8 mouse cellular contexts compared by ENCODE assay signal in the genomic region with DNA sequence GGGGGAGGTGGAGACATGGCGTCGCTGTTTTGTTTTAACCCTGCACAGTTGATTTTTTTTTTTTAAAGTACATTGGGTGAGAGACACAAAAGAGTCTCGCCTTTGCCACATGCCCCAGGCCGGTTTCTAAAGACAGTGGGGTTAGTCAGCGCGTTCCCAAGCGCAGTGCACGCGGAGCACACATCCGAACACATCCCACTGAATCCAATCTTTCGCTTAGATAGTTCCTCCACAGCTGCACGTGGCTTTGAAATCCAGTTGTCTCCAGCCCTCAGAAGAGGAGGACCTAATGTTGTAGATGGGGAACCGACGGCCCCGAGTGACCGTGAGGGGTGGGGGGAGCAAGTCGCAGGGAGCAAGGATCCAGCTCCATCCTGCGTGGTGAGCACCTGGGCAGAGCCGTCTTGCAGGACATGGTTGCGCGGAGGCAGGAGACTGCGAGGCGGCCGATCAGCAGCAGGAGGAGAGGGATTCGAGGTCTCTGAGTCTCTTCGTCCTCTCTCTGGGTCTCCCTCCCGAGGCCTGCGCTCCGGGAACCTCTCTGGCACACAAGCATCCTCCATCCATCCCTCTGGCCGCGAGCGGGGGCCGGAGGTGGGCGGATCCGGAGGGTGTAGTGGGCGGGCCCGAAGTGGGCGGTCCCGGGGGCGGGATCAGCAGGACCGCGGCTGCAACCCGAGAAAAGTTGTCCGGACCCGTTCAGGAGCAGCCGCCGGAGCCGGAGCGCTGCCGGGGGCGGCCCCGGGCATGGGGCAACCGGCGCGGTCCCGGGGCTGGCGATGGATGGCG. TPM values are rescaled to one million over a fixed set of nuclear protein-coding genes. Genes with fewer than 3 reads are reported as not detected.
DNase-seq lines count a peak whose midpoint lies in the region; ATAC-seq and TF ChIP-seq lines count a peak whose summit lies in the region.

A gene (plus strand): TSS at position 673 of the 789 bp plus-strand sequence.

- H3K9me3 ChIP-seq in embryonic facial prominence, embryonic 11.5 days (replicated peaks; ENCODE audit: control insufficient read depth, low read length) = no peaks in the 10 kb centered on the region
- H3K9me3 ChIP-seq in intestine, postnatal 0 days (ENCODE audit: control insufficient read depth) = no peaks in the 10 kb centered on the region
- peaks cover 7% of the 10 kb centered on the region for H3K9me3 ChIP-seq in limb, embryonic 13.5 days
- H3K9me3 ChIP-seq in midbrain, embryonic 14.5 days (ENCODE audit: control insufficient read depth, low read length) = no peaks in the 10 kb centered on the region

- H3K27ac ChIP-seq in embryonic facial prominence, embryonic 11.5 days (replicated peaks; ENCODE audit: low read depth, low read length) = peak within 1 kb of the TSS; percentile 79
- H3K27ac ChIP-seq in intestine, postnatal 0 days (ENCODE audit: low read depth, low read length) = no peak within 1 kb of the TSS
- H3K27ac ChIP-seq in limb, embryonic 13.5 days = peak within 1 kb of the TSS; percentile 63
- H3K27ac ChIP-seq in midbrain, embryonic 14.5 days (replicated peaks; ENCODE audit: low read depth, low read length) = peak within 1 kb of the TSS; percentile 3; the same call in 1 of the 2 replicates
- H3K27ac ChIP-seq in testis, adult 2 months (ENCODE audit: control insufficient read depth, insufficient read depth, low read depth, low read length) = no peak within 1 kb of the TSS

- peaks cover 5% of the 10 kb centered on the region; the same call in 1 of the 2 replicates for H3K27me3 ChIP-seq in embryonic facial prominence, embryonic 11.5 days (ENCODE audit: control insufficient read depth, insufficient read depth, low read length)
- H3K27me3 ChIP-seq in intestine, postnatal 0 days (replicated peaks; ENCODE audit: control insufficient read depth, insufficient read depth, low read length) = peaks cover 54% of the 10 kb centered on the region
- peaks cover 41% of the 10 kb centered on the region for H3K27me3 ChIP-seq in limb, embryonic 13.5 days
- H3K27me3 ChIP-seq in midbrain, embryonic 14.5 days (ENCODE audit: control insufficient read depth, insufficient read depth, low read length) = peaks cover 29% of the 10 kb centered on the region
- H3K27me3 ChIP-seq in testis, adult 2 months (ENCODE audit: control insufficient read depth, insufficient read depth, low read length) = peaks cover 2% of the 10 kb centered on the region

- under 1% methylated on average over 56 of the region's 58 CpGs for WGBS in embryonic facial prominence, embryonic 11.5 days
- WGBS in intestine, postnatal 0 days = under 1% methylated on average over 58 of the region's 58 CpGs
- under 1% methylated on average over 58 of the region's 58 CpGs for WGBS in limb, embryonic 13.5 days
- under 1% methylated on average over 58 of the region's 58 CpGs for WGBS in midbrain, embryonic 14.5 days

- no peak for TF ChIP-seq CTCF in intestine, postnatal 0 days (IDR thresholded peaks at IDR 0.05; ENCODE audit: low read depth)
- no peak for TF ChIP-seq CTCF in testis, adult 2 months (IDR thresholded peaks at IDR 0.05; ENCODE audit: control insufficient read depth, insufficient read depth, insufficient replicate concordance, low read depth, low read length)

- peak within 1 kb of the TSS; percentile 88 for H3K4me2 ChIP-seq in embryonic facial prominence, embryonic 11.5 days (ENCODE audit: low read depth, low read length)
- peak within 1 kb of the TSS; percentile 81 for H3K4me2 ChIP-seq in intestine, postnatal 0 days (replicated peaks; ENCODE audit: low read depth)
- H3K4me2 ChIP-seq in limb, embryonic 13.5 days (replicated peaks) = peak within 1 kb of the TSS; percentile 82
- H3K4me2 ChIP-seq in midbrain, embryonic 14.5 days (ENCODE audit: low read length) = peak within 1 kb of the TSS; percentile 79

- no peak for TF ChIP-seq POLR2A in testis, adult 2 months (IDR thresholded peaks at IDR 0.05; ENCODE audit: control insufficient read depth, low read depth, low read length)

- 0 out of 2 replicates have a peak, but pooled peaks cover 4% of the 10 kb centered on the region for H3K4me1 ChIP-seq in embryonic facial prominence, embryonic 11.5 days (ENCODE audit: control insufficient read depth, insufficient read depth, low read length)
- H3K4me1 ChIP-seq in intestine, postnatal 0 days (replicated peaks; ENCODE audit: control insufficient read depth, insufficient read depth, low read length) = no peaks in the 10 kb centered on the region
- peaks cover 49% of the 10 kb centered on the region for H3K4me1 ChIP-seq in limb, embryonic 13.5 days
- H3K4me1 ChIP-seq in midbrain, embryonic 14.5 days (ENCODE audit: control insufficient read depth, insufficient read depth, low read length) = peaks cover 15% of the 10 kb centered on the region
- peaks cover 11% of the 10 kb centered on the region for H3K4me1 ChIP-seq in testis, adult 2 months (ENCODE audit: control insufficient read depth, insufficient read depth, low read length)

- no peaks in the 10 kb centered on the region for H3K36me3 ChIP-seq in embryonic facial prominence, embryonic 11.5 days (replicated peaks; ENCODE audit: control insufficient read depth, insufficient read depth, low read depth, low read length)
- no peaks in the 10 kb centered on the region for H3K36me3 ChIP-seq in intestine, postnatal 0 days (ENCODE audit: control insufficient read depth, insufficient read depth)
- H3K36me3 ChIP-seq in limb, embryonic 13.5 days = no peaks in the 10 kb centered on the region
- no peaks in the 10 kb centered on the region for H3K36me3 ChIP-seq in midbrain, embryonic 14.5 days (ENCODE audit: control insufficient read depth, insufficient read depth, low read length)
- no peaks in the 10 kb centered on the region for H3K36me3 ChIP-seq in testis, adult 2 months (ENCODE audit: control insufficient read depth, insufficient read depth, low read length)

- peak; percentile 88 for ATAC-seq in embryonic facial prominence, embryonic 11.5 days (replicated peaks; ENCODE audit: insufficient number of reproducible peaks, low FRiP score, low TSS enrichment, low read depth)
- peak; percentile 53 for ATAC-seq in intestine, postnatal 0 days
- ATAC-seq in limb, embryonic 13.5 days (ENCODE audit: low FRiP score, low read depth) = peak; percentile 87
- ATAC-seq in midbrain, embryonic 14.5 days (ENCODE audit: low FRiP score, low TSS enrichment) = peak; percentile 90

- peak within 1 kb of the TSS; percentile 68 for H3K4me3 ChIP-seq in embryonic facial prominence, embryonic 11.5 days (ENCODE audit: low read depth, low read length)
- H3K4me3 ChIP-seq in intestine, postnatal 0 days (ENCODE audit: low read depth, low read length) = peak within 1 kb of the TSS; percentile 49
- H3K4me3 ChIP-seq in limb, embryonic 13.5 days = peak within 1 kb of the TSS; percentile 79
- H3K4me3 ChIP-seq in midbrain, embryonic 14.5 days (replicated peaks; ENCODE audit: low read depth, low read length) = peak within 1 kb of the TSS; percentile 57
- peak within 1 kb of the TSS; percentile 43 for H3K4me3 ChIP-seq in testis, adult 2 months (ENCODE audit: control insufficient read depth, low read depth, low read length)

- H3K9ac ChIP-seq in embryonic facial prominence, embryonic 11.5 days (replicated peaks; ENCODE audit: low read length) = peak within 1 kb of the TSS; percentile 62
- no peak within 1 kb of the TSS for H3K9ac ChIP-seq in intestine, postnatal 0 days (ENCODE audit: low read depth, low read length)
- H3K9ac ChIP-seq in limb, embryonic 13.5 days = peak within 1 kb of the TSS; percentile 80
- H3K9ac ChIP-seq in midbrain, embryonic 14.5 days (replicated peaks; ENCODE audit: low read length) = peak within 1 kb of the TSS; percentile 60

- peak; percentile 28 for DNase-seq in layer of hippocampus, adult 11-12 months (ENCODE audit: low spot score)
- DNase-seq in layer of hippocampus, adult 9-10 months (ENCODE audit: low spot score) = no peak
- peak; percentile 91 for DNase-seq in embryonic facial prominence, embryonic 11.5 days (ENCODE audit: low spot score)
- peak; percentile 94 for DNase-seq in heart, adult 11 months
- peak; percentile 86 for DNase-seq in midbrain, embryonic 14.5 days

RNA-seq across cellular contexts. Expression of the gene that starts here (rescaled TPM):
- polyA plus RNA-seq in embryonic facial prominence, embryonic 11.5 days (2014; fragmentation: Nextera tagmentation; extraction: Ambion mirVana) = 30.9 and 31.0 TPM in 2 replicates
- polyA plus RNA-seq in intestine, postnatal 0 days (2015; fragmentation: Nextera tagmentation; extraction: Ambion mirVana) = 0.07 and 0.18 TPM in 2 replicates
- polyA plus RNA-seq in limb, embryonic 13.5 days (2015; fragmentation: Nextera tagmentation; extraction: Ambion mirVana) = 35.6 and 37.5 TPM in 2 replicates
- polyA plus RNA-seq in midbrain, embryonic 14.5 days (2014; fragmentation: Nextera tagmentation; extraction: Ambion mirVana) = 10.6 and 16.2 TPM in 2 replicates
- 0.20 and 0.26 TPM in 2 replicates for polyA plus RNA-seq in testis, adult 2 months (2012; rRNA removed)

Comparison
In these comparisons a context has a peak if more than half of its experiments do, and no peak if none do; other contexts are left out.
1. Peak in ATAC-seq, H3K4me3 ChIP-seq and H3K4me2 ChIP-seq in intestine, postnatal 0 days; RNA of the gene not detected or under 1 TPM.
2. H3K27ac ChIP-seq: peak in embryonic facial prominence, embryonic 11.5 days (single experiment), limb, embryonic 13.5 days (single experiment) and midbrain, embryonic 14.5 days (single experiment); none in intestine, postnatal 0 days (single experiment) and testis, adult 2 months (single experiment).
3. Peak in every context shown above with its lines, with median percentiles within 50 percentile points of each other: ATAC-seq, H3K4me2 ChIP-seq and H3K4me3 ChIP-seq.